Mouse (Mus musculus): Measurements from ENCODE around the gene Spata5. TPM values are rescaled to one million over a fixed set of nuclear protein-coding genes. Genes with fewer than 3 reads are reported as not detected.

The Spata5 gene
- polyA plus RNA-seq, 2 experiments from 2014 or later: 21.9 to 41.4 TPM

Other genes starting within 250 kb of the Spata5 start
- 1 to 10 TPM in 1 of 2 experiments, under 1 TPM in 1; 0.51 to 1.0 TPM for gene Il21, start 187.3 kb upstream of the Spata5 start, polyA plus RNA-seq (2017; shearing (Covaris generic))
- gene Bbs12, start 107.3 kb upstream of the Spata5 start, polyA plus RNA-seq (2017; shearing (Covaris generic)): 1 to 10 TPM; 4.6 to 9.5 TPM
- under 1 TPM; 0.46 to 0.62 TPM for gene Cetn4, start 107.2 kb upstream of the Spata5 start, polyA plus RNA-seq (2017; shearing (Covaris generic))
- gene Fgf2, start 71.5 kb upstream of the Spata5 start, polyA plus RNA-seq (2017; shearing (Covaris generic)): 1 to 10 TPM; 2.2 to 2.3 TPM
- 10 to 100 TPM; 11.1 to 13.4 TPM for gene Nudt6, start 315 bp downstream of the Spata5 start, polyA plus RNA-seq (2017; shearing (Covaris generic))
- 10 to 100 TPM in 1 of 2 experiments, 1 to 10 TPM in 1; 9.2 to 11.5 TPM for gene Spry1, start 220.1 kb downstream of the Spata5 start, polyA plus RNA-seq (2017; shearing (Covaris generic))

Measured in CD4-positive, CD25-positive, alpha-beta regulatory T cell, adult 4 months (primary cell).